Mouse (Mus musculus): ENCODE results near the gene Mcidas. TPM values are rescaled to one million over a fixed set of nuclear protein-coding genes. Genes with fewer than 3 reads are reported as not detected.

The Mcidas gene
- polyA plus RNA-seq, 1 experiment from 2014 or later: not detected

DNA sequence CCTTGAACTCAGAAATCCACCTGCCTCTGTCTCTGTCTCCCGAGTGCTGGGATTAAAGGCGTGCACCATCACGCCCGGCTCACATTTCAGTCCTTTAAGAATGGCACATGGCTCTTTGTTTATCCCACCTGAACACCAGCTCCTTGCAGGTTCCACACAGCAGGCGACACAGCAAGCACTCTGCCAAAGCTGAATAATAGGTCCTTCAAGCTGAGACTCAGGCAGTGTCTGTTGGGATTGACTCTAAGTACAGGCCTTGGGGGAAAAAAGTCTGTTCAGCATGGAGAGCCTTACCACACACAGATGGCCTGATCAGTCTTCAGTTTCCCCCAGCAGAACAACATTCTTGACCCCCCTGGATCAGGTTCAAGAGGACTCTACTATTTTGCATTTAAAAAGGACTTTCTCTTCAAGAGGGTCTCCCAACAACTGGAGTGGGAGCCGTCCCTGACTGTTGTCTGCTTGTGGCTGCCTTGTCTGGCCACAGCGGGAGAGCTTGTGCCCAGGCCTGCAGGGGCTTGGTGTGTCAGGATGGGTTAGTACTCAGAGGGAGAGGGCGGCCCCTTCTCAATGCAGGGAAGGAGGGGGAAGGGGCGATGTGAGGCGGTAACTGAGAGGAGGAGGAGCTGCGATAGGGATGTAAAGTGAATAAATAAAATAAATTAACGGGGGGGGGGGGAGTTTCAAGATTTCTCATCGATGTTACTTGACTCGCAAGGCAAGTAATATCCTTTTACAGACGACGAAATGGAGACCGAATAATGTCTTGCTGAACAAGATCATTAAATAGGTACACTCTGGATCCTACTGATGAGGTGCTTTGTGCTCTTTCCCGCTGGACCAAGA lies 7.8 kb upstream of the Mcidas start:
- WGBS: 12% methylated on average over 18 of the region's 18 CpGs
- H3K27ac ChIP-seq (replicated peaks in 1 of 2; ENCODE audit: control insufficient read depth in 1 of 2, insufficient read depth in 1 of 2, low read depth in 2 of 2, low read length in 2 of 2): no peak overlapping the region
- no peak overlapping the region for H3K9ac ChIP-seq (ENCODE audit: low read length)
- H3K4me2 ChIP-seq (ENCODE audit: low read length): no peak overlapping the region
- H3K27me3 ChIP-seq (ENCODE audit: control insufficient read depth, insufficient read depth, low read length): peaks cover 56% of the 10 kb centered on the region
- ATAC-seq (ENCODE audit: insufficient number of reproducible peaks, insufficient read depth, low FRiP score, low read depth): no peak
- no peaks in the 10 kb centered on the region for H3K36me3 ChIP-seq (ENCODE audit: control insufficient read depth, insufficient read depth, low read length)
- H3K4me3 ChIP-seq (ENCODE audit: control insufficient read depth in 1 of 2, insufficient read depth in 1 of 2, low read depth in 1 of 2, low read length in 2 of 2): no peak overlapping the region
- H3K9me3 ChIP-seq (ENCODE audit: control insufficient read depth, low read length): no peaks in the 10 kb centered on the region
- peaks cover 4 to 24% of the 10 kb centered on the region in 2 experiments; a peak in 3 of 4 replicates for H3K4me1 ChIP-seq (ENCODE audit: control insufficient read depth in 2 of 2, insufficient read depth in 2 of 2, low read length in 2 of 2)

DNA sequence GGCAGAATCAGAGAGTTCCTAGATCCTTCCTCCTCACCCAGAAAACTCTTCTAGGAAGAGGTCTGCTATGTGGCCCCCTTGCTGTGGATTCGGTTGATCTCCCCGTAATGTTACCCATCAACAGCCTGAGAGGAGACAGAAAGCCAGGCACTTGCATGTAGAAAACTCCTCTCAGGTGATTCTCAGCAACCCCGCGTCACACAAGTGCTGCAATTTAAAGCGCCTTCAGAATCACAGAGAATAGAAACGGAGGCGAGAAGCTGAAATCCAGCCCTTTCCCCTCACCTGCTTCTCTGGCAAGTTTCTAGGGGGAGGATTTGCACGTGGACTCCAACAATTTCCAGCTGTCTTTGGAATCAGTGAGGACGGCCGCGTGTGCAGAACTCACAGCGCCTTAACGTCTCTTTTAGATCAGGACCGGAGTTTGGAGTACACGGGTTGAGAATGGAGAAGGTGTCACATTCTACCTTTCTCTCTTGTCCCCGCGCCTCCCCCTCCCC lies 7.1 kb upstream of the Mcidas start:
- peak overlapping the region; percentile 98 for H3K4me2 ChIP-seq (ENCODE audit: low read length)
- no peak overlapping the region for H3K27ac ChIP-seq (replicated peaks in 1 of 2; ENCODE audit: control insufficient read depth in 1 of 2, insufficient read depth in 1 of 2, low read depth in 2 of 2, low read length in 2 of 2)
- H3K9me3 ChIP-seq (ENCODE audit: control insufficient read depth, low read length): no peaks in the 10 kb centered on the region
- H3K27me3 ChIP-seq (ENCODE audit: control insufficient read depth, insufficient read depth, low read length): peaks cover 62% of the 10 kb centered on the region
- no peaks in the 10 kb centered on the region for H3K36me3 ChIP-seq (ENCODE audit: control insufficient read depth, insufficient read depth, low read length)
- H3K9ac ChIP-seq (ENCODE audit: low read length): no peak overlapping the region
- H3K4me1 ChIP-seq (ENCODE audit: control insufficient read depth in 2 of 2, insufficient read depth in 2 of 2, low read length in 2 of 2): peaks cover 4 to 24% of the 10 kb centered on the region in 2 experiments; a peak in 3 of 4 replicates
- no peak for ATAC-seq (ENCODE audit: insufficient number of reproducible peaks, insufficient read depth, low FRiP score, low read depth)
- WGBS: 1% methylated on average over 17 of the region's 17 CpGs
- H3K4me3 ChIP-seq (ENCODE audit: control insufficient read depth in 1 of 2, insufficient read depth in 1 of 2, low read depth in 1 of 2, low read length in 2 of 2): peak overlapping the region in 1 of 2 experiments; percentile 51; a peak in 2 of 4 replicates

- H3K9me3 ChIP-seq (ENCODE audit: control insufficient read depth, low read length): no peaks in the 10 kb centered on the region
- under 1% methylated on average over 47 of the region's 47 CpGs for WGBS
- H3K27me3 ChIP-seq (ENCODE audit: control insufficient read depth, insufficient read depth, low read length): peaks cover 68% of the 10 kb centered on the region
- H3K4me2 ChIP-seq (ENCODE audit: low read length): peak within 1 kb of the TSS; percentile 98
- H3K36me3 ChIP-seq (ENCODE audit: control insufficient read depth, insufficient read depth, low read length): no peaks in the 10 kb centered on the region
- H3K4me3 ChIP-seq (ENCODE audit: control insufficient read depth in 1 of 2, insufficient read depth in 1 of 2, low read depth in 1 of 2, low read length in 2 of 2): peak within 1 kb of the TSS; percentile 51
- peak within 1 kb of the TSS; percentile 60 for H3K9ac ChIP-seq (ENCODE audit: low read length)
- peak; percentile 95 for ATAC-seq (ENCODE audit: insufficient number of reproducible peaks, insufficient read depth, low FRiP score, low read depth)
- peaks cover 4 to 24% of the 10 kb centered on the region in 2 experiments; a peak in 3 of 4 replicates for H3K4me1 ChIP-seq (ENCODE audit: control insufficient read depth in 2 of 2, insufficient read depth in 2 of 2, low read length in 2 of 2)
- H3K27ac ChIP-seq (replicated peaks in 1 of 2; ENCODE audit: control insufficient read depth in 1 of 2, insufficient read depth in 1 of 2, low read depth in 2 of 2, low read length in 2 of 2): no peak within 1 kb of the TSS
Observed at GRCm38 (mm10) chr13:112987532-112987943, 6.1 kb upstream of the Mcidas start, which contains the start of gene Ccno. Gene Ccno, plus strand, starts transcription at chr13:112987802.

- Histone ChIP-seq H3K4me3 (ENCODE audit: control insufficient read depth in 1 of 2, insufficient read depth in 1 of 2, low read depth in 1 of 2, low read length in 2 of 2) (peak overlapping the region; percentile 51), H3K27ac (replicated peaks in 1 of 2; ENCODE audit: control insufficient read depth in 1 of 2, insufficient read depth in 1 of 2, low read depth in 2 of 2, low read length in 2 of 2) (no peak overlapping the region), H3K9me3 (ENCODE audit: control insufficient read depth, low read length) (no peaks in the 10 kb centered on the region), H3K36me3 (ENCODE audit: control insufficient read depth, insufficient read depth, low read length) (no peaks in the 10 kb centered on the region), H3K27me3 (ENCODE audit: control insufficient read depth, insufficient read depth, low read length) (peaks cover 71% of the 10 kb centered on the region), H3K4me2 (ENCODE audit: low read length) (peak overlapping the region; percentile 98), H3K4me1 (ENCODE audit: control insufficient read depth in 2 of 2, insufficient read depth in 2 of 2, low read length in 2 of 2) (peaks cover 4 to 24% of the 10 kb centered on the region in 2 experiments; a peak in 3 of 4 replicates), H3K9ac (ENCODE audit: low read length) (peak overlapping the region; percentile 60)
- 0 out of 2 replicates have a peak, but pooled peaks have one; percentile 14 for ATAC-seq (ENCODE audit: insufficient number of reproducible peaks, insufficient read depth, low FRiP score, low read depth)
- WGBS: under 1% methylated on average over 39 of the region's 39 CpGs
Observed at GRCm38 (mm10) chr13:112987991-112988390, 5.7 kb upstream of the Mcidas start.

GRCm38 (mm10) chr13:112988866-112989265 lies 4.8 kb upstream of the Mcidas start:
- Histone ChIP-seq H3K27ac (replicated peaks in 1 of 2; ENCODE audit: control insufficient read depth in 1 of 2, insufficient read depth in 1 of 2, low read depth in 2 of 2, low read length in 2 of 2) (no peak overlapping the region), H3K4me3 (ENCODE audit: control insufficient read depth in 1 of 2, insufficient read depth in 1 of 2, low read depth in 1 of 2, low read length in 2 of 2) (peak overlapping the region; percentile 15 to 51; a peak in 3 of 4 replicates), H3K4me1 (ENCODE audit: control insufficient read depth in 2 of 2, insufficient read depth in 2 of 2, low read length in 2 of 2) (peaks cover 4 to 28% of the 10 kb centered on the region in 2 experiments; a peak in 3 of 4 replicates), H3K27me3 (ENCODE audit: control insufficient read depth, insufficient read depth, low read length) (peaks cover 80% of the 10 kb centered on the region), H3K36me3 (ENCODE audit: control insufficient read depth, insufficient read depth, low read length) (no peaks in the 10 kb centered on the region), H3K4me2 (ENCODE audit: low read length) (peak overlapping the region; percentile 98), H3K9me3 (ENCODE audit: control insufficient read depth, low read length) (no peaks in the 10 kb centered on the region), H3K9ac (ENCODE audit: low read length) (no peak overlapping the region)
- ATAC-seq (ENCODE audit: insufficient number of reproducible peaks, insufficient read depth, low FRiP score, low read depth): no peak
- WGBS: 2% methylated on average over 19 of the region's 19 CpGs

DNA sequence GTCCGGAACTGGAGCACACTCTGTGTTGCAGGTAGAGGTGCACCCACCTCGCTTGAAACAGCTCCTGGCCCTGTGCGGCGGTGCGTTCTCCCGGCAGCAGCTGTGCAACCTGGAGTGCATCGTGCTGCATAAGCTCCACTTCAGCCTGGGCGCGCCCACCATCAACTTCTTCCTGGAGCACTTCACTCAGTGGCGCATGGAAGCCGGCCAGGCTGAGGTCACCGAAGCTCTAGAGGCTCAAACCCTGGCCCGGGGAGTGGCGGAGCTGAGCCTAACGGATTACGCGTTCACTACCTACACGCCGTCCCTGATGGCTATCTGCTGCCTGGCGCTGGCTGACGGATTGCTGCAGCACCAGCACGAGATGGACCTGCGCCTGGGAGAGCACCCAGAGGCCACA lies 4.1 kb upstream of the Mcidas start:
- Histone ChIP-seq H3K4me3 (ENCODE audit: control insufficient read depth in 1 of 2, insufficient read depth in 1 of 2, low read depth in 1 of 2, low read length in 2 of 2) (peak overlapping the region; percentile 2 to 20; a peak in 2 of 4 replicates), H3K27ac (replicated peaks in 1 of 2; ENCODE audit: control insufficient read depth in 1 of 2, insufficient read depth in 1 of 2, low read depth in 2 of 2, low read length in 2 of 2) (no peak overlapping the region), H3K4me2 (ENCODE audit: low read length) (peak overlapping the region; percentile 98), H3K9me3 (ENCODE audit: control insufficient read depth, low read length) (no peaks in the 10 kb centered on the region), H3K4me1 (ENCODE audit: control insufficient read depth in 2 of 2, insufficient read depth in 2 of 2, low read length in 2 of 2) (peaks cover 6 to 33% of the 10 kb centered on the region in 2 experiments; a peak in 3 of 4 replicates), H3K27me3 (ENCODE audit: control insufficient read depth, insufficient read depth, low read length) (peaks cover 81% of the 10 kb centered on the region), H3K36me3 (ENCODE audit: control insufficient read depth, insufficient read depth, low read length) (no peaks in the 10 kb centered on the region), H3K9ac (ENCODE audit: low read length) (no peak overlapping the region)
- WGBS: 1% methylated on average over 23 of the region's 23 CpGs
- ATAC-seq (ENCODE audit: insufficient number of reproducible peaks, insufficient read depth, low FRiP score, low read depth): no peak

DNA sequence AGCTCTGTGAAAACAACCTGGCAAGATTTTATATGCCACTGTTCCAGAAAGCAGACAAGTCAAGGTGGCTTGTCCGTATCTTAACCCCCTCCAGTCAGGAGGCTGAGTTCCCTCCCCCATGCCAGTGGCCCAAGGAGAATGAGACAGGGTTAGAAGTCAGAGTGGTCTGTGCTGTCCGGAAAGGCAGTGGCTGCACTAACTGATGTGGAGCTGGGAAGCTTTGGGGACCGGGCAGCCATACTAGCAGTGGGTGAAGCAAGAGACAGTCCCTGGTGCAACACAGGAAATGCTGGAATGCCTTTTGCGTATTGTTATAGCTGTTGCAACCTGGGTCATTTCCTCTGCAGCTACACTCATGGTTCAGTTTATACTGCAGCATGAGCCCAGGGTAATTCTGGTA lies 3.3 kb upstream of the Mcidas start:
- no peak overlapping the region for H3K4me2 ChIP-seq (ENCODE audit: low read length)
- H3K27me3 ChIP-seq (ENCODE audit: control insufficient read depth, insufficient read depth, low read length): peaks cover 86% of the 10 kb centered on the region
- ATAC-seq (ENCODE audit: insufficient number of reproducible peaks, insufficient read depth, low FRiP score, low read depth): no peak
- no peak overlapping the region for H3K27ac ChIP-seq (replicated peaks in 1 of 2; ENCODE audit: control insufficient read depth in 1 of 2, insufficient read depth in 1 of 2, low read depth in 2 of 2, low read length in 2 of 2)
- peaks cover 6 to 33% of the 10 kb centered on the region in 2 experiments; a peak in 3 of 4 replicates for H3K4me1 ChIP-seq (ENCODE audit: control insufficient read depth in 2 of 2, insufficient read depth in 2 of 2, low read length in 2 of 2)
- H3K36me3 ChIP-seq (ENCODE audit: control insufficient read depth, insufficient read depth, low read length): no peaks in the 10 kb centered on the region
- no peak overlapping the region for H3K4me3 ChIP-seq (ENCODE audit: control insufficient read depth in 1 of 2, insufficient read depth in 1 of 2, low read depth in 1 of 2, low read length in 2 of 2)
- WGBS: 21% methylated on average over 4 of the region's 4 CpGs
- no peak overlapping the region for H3K9ac ChIP-seq (ENCODE audit: low read length)
- no peaks in the 10 kb centered on the region for H3K9me3 ChIP-seq (ENCODE audit: control insufficient read depth, low read length)

Data from heart, embryonic 14.5 days (tissue).